Mouse (Mus musculus) cerebellum, adult 9-11 months (tissue): ENCODE data around the gene Tmem119.

Experiments
- DNase-seq: peaks from one replicate; pipeline ENCODE4 v3.0.0; 2022

Tmem119 gene

GRCm38 (mm10) chr5:113800280-113800679 lies at the start of gene Tmem119:
Tmem119 (minus strand) TSS chr5:113800516.
- DNase-seq, result no peak

GRCm38 (mm10) chr5:113847636-113848035 lies 47.3 kb upstream of the Tmem119 start:
- no peak for DNase-seq

- no peak for DNase-seq
Measured at GRCm38 (mm10) chr5:113846656-113847055, 46.3 kb upstream of the Tmem119 start.

GRCm38 (mm10) chr5:113845627-113846026 lies 45.3 kb upstream of the Tmem119 start:
- no peak for DNase-seq

GRCm38 (mm10) chr5:113844721-113845120 lies 44.4 kb upstream of the Tmem119 start:
- no peak for DNase-seq

GRCm38 (mm10) chr5:113844106-113844505 lies 43.8 kb upstream of the Tmem119 start:
- DNase-seq, result no peak

- no peak for DNase-seq
Measured at GRCm38 (mm10) chr5:113842906-113843305, 42.6 kb upstream of the Tmem119 start.

- no peak for DNase-seq
Measured at GRCm38 (mm10) chr5:113842244-113842643, 41.9 kb upstream of the Tmem119 start.

GRCm38 (mm10) chr5:113841243-113842225 lies 41.2 kb upstream of the Tmem119 start:
- no peak for DNase-seq

GRCm38 (mm10) chr5:113840443-113840842 lies 40.1 kb upstream of the Tmem119 start:
- DNase-seq, result no peak

- no peak for DNase-seq
Measured at GRCm38 (mm10) chr5:113836961-113837360, 36.6 kb upstream of the Tmem119 start.

- DNase-seq, result no peak
Measured at GRCm38 (mm10) chr5:113833316-113833947, 33.1 kb upstream of the Tmem119 start.

- no peak for DNase-seq
Measured at GRCm38 (mm10) chr5:113832490-113832901, 32.2 kb upstream of the Tmem119 start, which contains the start of gene Selplg. Selplg (minus strand) TSS chr5:113832644.

- no peak for DNase-seq
Measured at GRCm38 (mm10) chr5:113831741-113832140, 31.4 kb upstream of the Tmem119 start.

- DNase-seq, result no peak
Measured at GRCm38 (mm10) chr5:113830796-113831195, 30.5 kb upstream of the Tmem119 start.

GRCm38 (mm10) chr5:113830292-113830643 lies 30.0 kb upstream of the Tmem119 start:
- no peak for DNase-seq

- no peak for DNase-seq
Measured at GRCm38 (mm10) chr5:113829566-113830291, 29.4 kb upstream of the Tmem119 start.

GRCm38 (mm10) chr5:113828481-113828880 lies 28.2 kb upstream of the Tmem119 start:
- DNase-seq, result no peak

- no peak for DNase-seq
Measured at GRCm38 (mm10) chr5:113827991-113828411, 27.7 kb upstream of the Tmem119 start.

GRCm38 (mm10) chr5:113826619-113827018 lies 26.3 kb upstream of the Tmem119 start:
- no peak for DNase-seq

- no peak for DNase-seq
Measured at GRCm38 (mm10) chr5:113825558-113825957, 25.2 kb upstream of the Tmem119 start.

GRCm38 (mm10) chr5:113824228-113824627 lies 23.9 kb upstream of the Tmem119 start:
- no peak for DNase-seq

GRCm38 (mm10) chr5:113818572-113818971 lies 18.3 kb upstream of the Tmem119 start:
- DNase-seq, result no peak
